ENCODE assay signal across 8 mouse cellular contexts in the genomic region with DNA sequence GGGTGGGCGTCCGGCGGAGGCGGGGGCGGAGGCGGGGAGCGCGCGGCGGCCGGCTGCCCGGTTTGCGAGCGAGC. TPM values are rescaled to one million over a fixed set of nuclear protein-coding genes. Genes with fewer than 3 reads are reported as not detected.
DNase-seq lines count a peak whose midpoint lies in the region; ATAC-seq lines count a peak whose summit lies in the region.

Gene Gnaq (plus strand): TSS at position 41 of the 74 bp plus-strand sequence.

- peaks cover 12% of the 10 kb centered on the region; the same call in 1 of the 2 replicates for H3K4me1 ChIP-seq in neural tube, embryonic 11.5 days (ENCODE audit: control insufficient read depth, insufficient read depth, low read length)
- peaks cover 27% of the 10 kb centered on the region for H3K4me1 ChIP-seq in forebrain, embryonic 12.5 days
- H3K4me1 ChIP-seq in hindbrain, embryonic 10.5 days (replicated peaks) = peaks cover 51% of the 10 kb centered on the region
- peaks cover 44% of the 10 kb centered on the region for H3K4me1 ChIP-seq in liver, embryonic 12.5 days

- no peaks in the 10 kb centered on the region for H3K27me3 ChIP-seq in neural tube, embryonic 11.5 days (ENCODE audit: control insufficient read depth, insufficient read depth, low read length)
- H3K27me3 ChIP-seq in forebrain, embryonic 12.5 days = no peaks in the 10 kb centered on the region
- H3K27me3 ChIP-seq in hindbrain, embryonic 10.5 days (ENCODE audit: insufficient read depth, poor library complexity, severe bottlenecking) = no peaks in the 10 kb centered on the region
- H3K27me3 ChIP-seq in liver, embryonic 12.5 days (replicated peaks) = peaks cover 67% of the 10 kb centered on the region

- peak within 1 kb of the TSS; percentile 65 for H3K4me2 ChIP-seq in neural tube, embryonic 11.5 days (ENCODE audit: low read depth)
- H3K4me2 ChIP-seq in forebrain, embryonic 12.5 days = peak within 1 kb of the TSS; percentile 60
- H3K4me2 ChIP-seq in liver, embryonic 12.5 days = peak within 1 kb of the TSS; percentile 91

- no peaks in the 10 kb centered on the region for H3K9me3 ChIP-seq in neural tube, embryonic 11.5 days (ENCODE audit: control insufficient read depth, low read length)
- H3K9me3 ChIP-seq in forebrain, embryonic 12.5 days = no peaks in the 10 kb centered on the region
- H3K9me3 ChIP-seq in hindbrain, embryonic 10.5 days = no peaks in the 10 kb centered on the region
- H3K9me3 ChIP-seq in liver, embryonic 12.5 days (replicated peaks) = no peaks in the 10 kb centered on the region

- DNase-seq in neural tube, embryonic 11.5 days (ENCODE audit: low spot score) = no peak
- DNase-seq in neural tube, embryonic 10.5 days (ENCODE audit: extremely low spot score, low spot score) = no peak
- DNase-seq in hindbrain, embryonic 10.5 days (ENCODE audit: low spot score) = no peak
- no peak for DNase-seq in T-cell, adult 2 months (ENCODE audit: low spot score)
- DNase-seq in spleen, postnatal 4 days (ENCODE audit: low spot score in 2 of 2) = no peak
- DNase-seq in right cerebral cortex, postnatal 4 days = no peak

- H3K27ac ChIP-seq in neural tube, embryonic 11.5 days (ENCODE audit: low read depth, low read length) = peak within 1 kb of the TSS; percentile 99
- peak within 1 kb of the TSS; percentile 99 for H3K27ac ChIP-seq in forebrain, embryonic 12.5 days
- H3K27ac ChIP-seq in hindbrain, embryonic 10.5 days = peak within 1 kb of the TSS; percentile 99
- H3K27ac ChIP-seq in liver, embryonic 12.5 days = peak within 1 kb of the TSS; percentile 80

- no CpG with 5 or more reads among the region's 14 CpGs for WGBS in neural tube, embryonic 11.5 days
- WGBS in forebrain, embryonic 12.5 days = 0% methylated on average over 2 of the region's 14 CpGs
- WGBS in hindbrain, embryonic 10.5 days = 1% methylated on average over 14 of the region's 14 CpGs
- 0% methylated on average over 4 of the region's 14 CpGs for WGBS in liver, embryonic 12.5 days (ENCODE audit: insufficient replicate concordance)

- peak within 1 kb of the TSS; percentile 98 for H3K9ac ChIP-seq in neural tube, embryonic 11.5 days (ENCODE audit: low read length)
- H3K9ac ChIP-seq in forebrain, embryonic 12.5 days = peak within 1 kb of the TSS; percentile 99
- peak within 1 kb of the TSS; percentile 76 for H3K9ac ChIP-seq in liver, embryonic 12.5 days

- no peaks in the 10 kb centered on the region for H3K36me3 ChIP-seq in neural tube, embryonic 11.5 days (ENCODE audit: control insufficient read depth, insufficient read depth, low read length)
- H3K36me3 ChIP-seq in forebrain, embryonic 12.5 days (replicated peaks) = no peaks in the 10 kb centered on the region
- no peaks in the 10 kb centered on the region for H3K36me3 ChIP-seq in hindbrain, embryonic 10.5 days
- no peaks in the 10 kb centered on the region for H3K36me3 ChIP-seq in liver, embryonic 12.5 days

- no peak for ATAC-seq in neural tube, embryonic 11.5 days (ENCODE audit: insufficient read depth, low FRiP score, low TSS enrichment)
- no peak for ATAC-seq in forebrain, embryonic 12.5 days (ENCODE audit: low FRiP score)
- ATAC-seq in liver, embryonic 12.5 days = no peak

- peak within 1 kb of the TSS; percentile 94 for H3K4me3 ChIP-seq in neural tube, embryonic 11.5 days (ENCODE audit: low read depth, low read length)
- peak within 1 kb of the TSS; percentile 94 for H3K4me3 ChIP-seq in forebrain, embryonic 12.5 days (replicated peaks)
- H3K4me3 ChIP-seq in hindbrain, embryonic 10.5 days = peak within 1 kb of the TSS; percentile 97
- H3K4me3 ChIP-seq in liver, embryonic 12.5 days = peak within 1 kb of the TSS; percentile 67

RNA-seq across cellular contexts. Expression of gene Gnaq, which starts in this region (rescaled TPM):
- polyA plus RNA-seq in neural tube, embryonic 11.5 days (2014; fragmentation: Nextera tagmentation; extraction: Ambion mirVana) = 24.5 and 26.5 TPM in 2 replicates
- 44.0 and 49.5 TPM in 2 replicates for polyA plus RNA-seq in forebrain, embryonic 12.5 days (2016; fragmentation: Nextera tagmentation; extraction: Ambion mirVana)
- 23.1 and 26.7 TPM in 2 replicates for polyA plus RNA-seq in hindbrain, embryonic 10.5 days (2016; fragmentation: Nextera tagmentation; extraction: Ambion mirVana)
- polyA plus RNA-seq in liver, embryonic 12.5 days (2016; fragmentation: Nextera tagmentation; extraction: Ambion mirVana) = 5.6 and 5.8 TPM in 2 replicates
